Mouse (Mus musculus) CD8-positive naive resting alpha-beta T cell, adult 2 months (primary cell): ENCODE data around the gene Mgat2.

Experiments used
- DNase-seq, 2 experiments: peaks; one replicate each; pipeline ENCODE4 v3.0.0; 2022; ENCODE audit warnings: low read depth in 2 of 2, low spot score in 2 of 2

Gene Mgat2

GRCm38 (mm10) chr12:69210056-69210979, 26.4 kb downstream of the Mgat2 start:
- no peak for DNase-seq

- no peak for DNase-seq
These were observed 27.1 kb downstream of the Mgat2 start for GRCm38 (mm10) chr12:69211057-69211456.

- DNase-seq, result no peak
These were observed 29.3 kb downstream of the Mgat2 start for GRCm38 (mm10) chr12:69213186-69213777.

- DNase-seq, result no peak
These were observed 30.4 kb downstream of the Mgat2 start for GRCm38 (mm10) chr12:69214393-69214792.

DNA sequence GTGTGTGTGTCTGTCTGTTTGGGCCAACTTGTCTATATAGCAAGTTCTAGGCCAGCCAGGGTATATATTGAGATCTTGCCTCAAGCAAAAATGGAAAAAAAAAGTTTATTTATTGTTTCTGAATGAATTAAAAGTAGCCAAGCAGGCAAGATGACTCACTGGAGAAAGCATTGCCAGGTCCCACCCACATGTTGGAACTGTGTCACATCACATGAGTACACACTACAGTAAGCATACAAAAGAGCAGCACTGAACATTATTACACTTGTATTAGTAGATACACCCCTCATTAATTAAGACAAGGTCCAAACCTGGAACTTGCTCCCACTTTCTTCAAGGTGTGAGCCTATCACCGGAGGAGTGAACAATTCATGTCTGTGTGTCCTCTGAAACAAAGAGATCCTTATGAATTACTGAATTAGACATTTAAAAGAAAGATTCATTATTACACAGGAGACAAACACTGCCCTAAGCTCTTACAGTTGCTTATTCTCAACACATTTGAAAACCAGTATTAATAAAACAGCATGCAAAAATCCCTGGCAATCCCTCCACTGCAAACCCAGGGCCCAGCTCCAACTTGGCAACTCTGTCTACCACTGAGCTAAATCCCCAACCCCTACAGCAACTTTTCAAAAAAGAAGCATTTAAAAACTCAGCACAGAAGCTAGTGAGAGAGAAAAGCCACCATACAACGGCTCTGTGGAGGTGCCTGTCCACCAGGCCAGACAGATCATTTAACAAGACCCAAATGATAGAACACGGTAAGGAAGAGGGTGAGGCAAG, 31.2 kb downstream of the Mgat2 start:
- DNase-seq, result no peak

- no peak for DNase-seq
These were observed 32.6 kb downstream of the Mgat2 start for GRCm38 (mm10) chr12:69216587-69216986.

GRCm38 (mm10) chr12:69220613-69221277, 36.8 kb downstream of the Mgat2 start:
- no peak for DNase-seq

- DNase-seq, result peak; percentile 71 to 88
These were observed 44.0 kb downstream of the Mgat2 start, which contains the start of gene Pole2 for GRCm38 (mm10) chr12:69227776-69228466. Gene Pole2, minus strand, starts transcription at chr12:69228195.

DNA sequence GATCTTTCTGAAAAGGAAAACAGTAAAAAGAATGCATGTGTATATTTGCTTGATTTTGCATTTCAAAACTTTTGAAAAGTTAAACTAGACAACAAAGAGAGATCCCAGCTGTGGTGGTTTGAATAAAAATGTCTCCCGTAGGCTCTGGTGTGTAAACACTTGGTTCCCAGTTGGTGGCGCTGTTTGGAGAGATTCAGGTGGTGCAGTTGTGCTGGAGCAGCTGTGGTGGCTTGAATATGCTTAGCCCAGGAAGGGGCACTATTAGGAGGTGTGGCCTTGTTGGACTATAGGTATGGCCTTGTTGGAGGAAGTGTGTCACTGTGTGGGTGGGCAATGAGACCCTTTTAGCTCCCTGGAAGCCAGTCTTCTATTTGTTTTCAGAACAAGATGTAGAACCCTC, 45.3 kb downstream of the Mgat2 start:
- DNase-seq, result peak; percentile 54 to 74

GRCm38 (mm10) chr12:69235782-69236181, 51.8 kb downstream of the Mgat2 start:
- DNase-seq, result no peak
